Mouse (Mus musculus) kidney, adult 18-20 months (tissue): ENCODE data around the gene Rab11fip3.

ENCODE experiments used
- DNase-seq: peaks from one replicate; pipeline ENCODE4 v3.0.0; 2021

The Rab11fip3 gene

DNA sequence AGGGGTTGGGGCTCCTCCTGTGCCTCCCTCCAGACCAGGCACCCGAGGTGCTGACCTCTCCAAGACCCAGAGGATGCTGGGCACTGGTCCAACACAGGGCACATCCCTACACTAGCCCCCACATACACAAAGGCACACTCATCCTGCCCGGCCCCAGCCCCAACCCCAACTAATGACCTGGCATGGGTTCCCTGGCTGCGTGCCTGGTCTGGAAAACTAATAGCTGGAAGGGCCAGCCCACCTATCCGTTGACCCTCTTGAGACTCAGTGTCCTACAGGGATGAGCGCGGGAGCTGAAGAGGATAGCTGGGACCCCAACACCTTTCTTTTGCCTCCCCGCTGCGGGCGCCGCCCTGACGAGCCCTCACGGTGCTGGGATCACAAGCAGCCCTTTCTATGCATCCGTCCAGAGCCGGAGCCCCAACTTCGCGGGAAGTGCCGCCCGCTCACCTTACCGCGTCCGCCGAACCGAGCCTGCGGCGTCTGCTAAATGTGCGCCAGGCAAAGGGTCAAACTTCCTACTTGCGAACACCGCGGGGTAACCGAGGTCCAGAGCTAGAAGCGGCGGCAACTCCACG is 118.0 kb downstream of the Rab11fip3 start:
- DNase-seq = peak; percentile 45

DNA sequence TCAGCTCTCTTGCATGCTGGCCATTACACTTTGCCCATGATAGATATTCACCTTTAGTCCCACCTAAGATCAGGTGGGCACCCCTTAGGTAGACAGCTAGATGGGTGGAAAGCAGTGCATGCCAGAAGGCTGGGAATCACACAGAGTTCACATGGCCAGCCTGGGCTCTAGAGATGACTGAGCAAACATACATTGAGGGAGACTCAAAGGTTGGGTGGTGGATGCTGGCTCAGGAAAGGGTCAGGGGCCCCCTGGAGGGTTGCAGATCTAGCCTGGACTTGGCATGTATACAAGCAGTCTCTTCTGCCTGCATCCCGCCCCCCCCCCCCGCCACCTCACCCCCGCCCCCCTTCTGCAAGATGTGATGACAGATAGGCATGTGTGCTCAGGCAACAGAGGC is 118.6 kb downstream of the Rab11fip3 start:
- DNase-seq = no peak

DNA sequence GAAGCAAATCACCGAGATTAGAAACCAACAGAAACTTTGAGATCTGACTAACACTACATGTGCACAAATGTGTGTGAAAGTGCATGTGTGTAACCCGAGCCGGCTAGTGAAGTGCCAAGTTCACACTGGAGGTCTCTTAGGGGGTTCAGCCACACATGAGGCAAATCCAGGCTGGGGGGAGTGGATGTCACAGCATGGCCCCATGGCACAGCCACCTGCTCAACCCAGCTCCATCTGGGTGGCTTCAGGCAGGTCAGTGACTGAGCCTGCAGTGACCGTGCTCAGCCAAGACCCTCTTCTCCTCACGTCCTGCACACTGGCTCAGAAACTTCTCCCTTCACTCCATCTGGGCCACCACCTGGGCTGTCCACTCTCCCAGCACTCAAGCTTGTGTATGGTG is 119.4 kb downstream of the Rab11fip3 start:
- DNase-seq = no peak

DNA sequence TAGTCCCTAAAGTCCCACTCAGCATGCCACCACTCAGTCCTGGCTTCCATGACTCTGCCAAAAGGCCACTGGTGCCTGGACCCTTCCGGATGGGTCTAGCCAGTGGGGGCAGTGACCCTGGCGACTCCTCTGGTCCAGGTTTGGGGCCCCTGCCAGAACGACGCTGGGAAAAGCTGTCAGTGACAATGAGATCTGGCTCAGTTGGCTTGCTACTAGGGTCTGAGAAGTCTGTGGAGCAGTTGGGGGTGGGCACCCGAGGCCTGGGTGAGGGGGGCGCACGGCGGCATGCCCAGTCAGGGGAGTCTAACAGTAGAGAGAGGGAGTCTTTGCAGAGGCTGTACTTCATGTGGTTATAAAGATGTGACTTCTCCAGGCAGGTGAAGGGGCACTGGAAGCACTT is 121.3 kb downstream of the Rab11fip3 start:
- no peak for DNase-seq

DNA sequence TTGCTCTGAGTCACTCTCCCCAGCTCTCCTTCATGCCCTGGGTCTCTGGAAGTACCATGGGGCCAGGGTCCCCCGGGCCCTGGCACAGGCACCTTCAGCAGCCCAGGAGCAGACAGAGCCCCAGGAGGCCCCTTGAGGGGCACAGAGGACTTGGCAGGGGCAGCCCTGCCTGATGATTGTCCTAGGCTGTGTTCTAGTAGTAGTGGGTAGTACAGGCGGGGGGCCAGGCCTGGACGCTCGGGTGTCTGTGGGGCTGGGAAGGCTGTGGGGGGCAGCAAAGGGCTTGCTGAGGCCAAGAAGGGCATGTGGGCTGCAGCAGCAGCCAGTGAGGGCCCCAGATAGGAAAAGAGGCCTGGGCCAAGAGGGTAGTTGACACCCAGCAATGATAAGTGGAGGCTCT is 121.8 kb downstream of the Rab11fip3 start:
- DNase-seq = no peak

DNA sequence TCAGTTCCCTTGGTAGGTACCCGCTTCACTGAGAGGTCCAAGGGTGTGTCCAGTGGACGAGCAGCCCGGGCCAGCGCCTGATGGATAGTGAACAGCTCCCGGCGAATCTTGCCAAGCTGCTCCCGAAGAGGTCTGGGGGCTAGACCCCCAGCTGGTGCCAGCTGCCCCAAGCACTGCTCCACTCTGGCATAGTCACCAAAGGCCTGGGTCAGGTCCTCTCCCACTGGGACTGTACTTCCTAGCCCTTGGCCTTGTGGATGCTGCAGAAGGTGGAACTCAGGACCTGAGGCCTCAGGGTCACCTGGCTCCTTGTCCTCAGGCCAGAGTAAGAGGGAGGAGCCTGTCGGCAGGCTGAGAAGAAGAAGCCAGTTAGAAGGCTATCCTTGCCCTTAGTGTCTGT is 122.5 kb downstream of the Rab11fip3 start:
- DNase-seq = no peak

DNA sequence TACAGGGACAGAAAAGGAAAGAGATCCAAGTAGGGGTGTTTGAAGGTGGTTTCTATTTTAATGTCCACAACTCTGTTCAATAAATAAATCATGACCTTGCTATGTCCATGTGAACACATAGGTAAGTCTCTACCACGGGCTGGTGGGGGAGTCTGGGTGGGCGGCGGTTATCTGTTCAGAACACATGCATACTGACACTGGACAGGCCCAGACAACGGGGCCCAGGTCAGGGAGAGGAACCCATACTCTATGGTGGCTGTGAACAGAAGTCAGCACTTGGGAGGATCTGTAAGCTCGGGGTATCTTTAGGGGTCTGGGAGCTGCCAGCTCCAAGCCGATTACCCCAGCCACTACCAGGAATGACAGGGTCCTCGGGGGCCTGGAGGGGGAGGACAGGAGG is 123.0 kb downstream of the Rab11fip3 start:
- DNase-seq = no peak

DNA sequence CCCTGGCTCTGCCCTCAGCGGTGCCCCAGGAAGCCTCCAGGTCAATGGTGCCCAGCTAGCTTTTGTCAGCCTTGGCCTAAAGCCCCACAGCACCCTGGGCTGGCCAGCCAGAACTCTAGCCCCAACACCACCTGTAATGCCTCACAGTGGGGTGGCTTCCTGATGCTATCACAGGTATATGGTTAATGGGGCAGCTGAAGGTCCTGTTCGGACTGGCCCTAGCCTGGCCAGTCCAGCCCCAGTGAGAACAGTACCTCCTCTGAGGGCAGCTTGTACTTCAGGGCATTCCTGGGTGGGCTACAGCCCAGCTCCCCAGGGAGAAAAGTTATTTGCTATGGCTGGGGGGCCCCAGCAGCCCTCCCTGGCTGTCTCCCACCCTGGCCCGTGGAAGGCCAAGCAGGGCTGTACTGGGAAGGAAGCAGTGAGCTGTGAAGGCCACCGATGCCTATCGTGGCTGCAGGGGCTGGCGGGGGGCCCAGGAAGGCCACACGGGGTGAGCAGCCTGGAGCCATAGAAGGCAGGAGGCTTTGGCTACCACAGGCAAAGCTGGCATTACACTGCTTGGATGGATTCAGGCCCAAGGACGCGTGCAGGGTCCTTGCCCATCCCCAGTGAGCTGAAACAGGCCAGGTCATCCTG is 123.7 kb downstream of the Rab11fip3 start:
- peak; percentile 68 for DNase-seq

DNA sequence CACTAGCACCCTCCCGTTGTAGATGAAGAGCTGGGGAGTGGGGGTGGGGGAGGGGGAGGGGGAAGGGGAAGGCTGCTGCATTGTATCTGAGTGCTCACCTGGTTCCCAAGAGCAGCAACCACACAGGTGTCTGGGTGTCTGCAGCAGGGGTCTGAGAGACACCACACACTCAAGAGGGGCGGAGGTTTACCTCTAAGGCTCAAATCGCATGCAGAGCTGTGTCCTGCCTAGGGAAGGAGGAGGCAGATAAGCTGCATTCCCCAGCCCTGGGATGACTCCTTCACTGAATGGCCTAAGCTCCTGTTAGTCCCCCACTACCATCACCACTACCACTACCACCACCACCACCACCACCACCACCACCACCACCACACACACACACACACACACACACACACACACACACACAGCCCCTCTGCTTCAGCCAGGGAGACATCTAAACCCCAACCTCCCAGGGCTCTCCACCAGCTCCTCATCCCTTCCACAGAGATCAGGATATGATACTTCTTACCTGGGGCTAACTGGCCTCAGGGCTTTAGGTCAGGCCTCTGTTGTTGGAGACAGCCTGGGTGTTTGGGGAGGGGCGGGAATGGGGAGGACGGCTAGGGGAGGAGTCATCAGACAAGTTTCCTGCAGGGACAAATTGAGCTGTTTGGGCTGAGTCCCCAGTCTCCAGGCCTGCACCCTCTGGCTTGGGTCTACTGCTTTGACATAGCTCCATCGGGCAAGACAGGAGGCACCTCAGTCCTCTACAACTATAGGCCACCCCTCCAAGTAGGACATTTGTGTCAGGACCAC is 124.8 kb downstream of the Rab11fip3 start, which contains the start of the genes Pigq and Nhlrc4:
Gene Pigq (minus strand): TSS at position 571 of the 798 bp plus-strand sequence.
Gene Nhlrc4 (minus strand): TSS at position 596 of the 798 bp plus-strand sequence.
- DNase-seq = no peak

DNA sequence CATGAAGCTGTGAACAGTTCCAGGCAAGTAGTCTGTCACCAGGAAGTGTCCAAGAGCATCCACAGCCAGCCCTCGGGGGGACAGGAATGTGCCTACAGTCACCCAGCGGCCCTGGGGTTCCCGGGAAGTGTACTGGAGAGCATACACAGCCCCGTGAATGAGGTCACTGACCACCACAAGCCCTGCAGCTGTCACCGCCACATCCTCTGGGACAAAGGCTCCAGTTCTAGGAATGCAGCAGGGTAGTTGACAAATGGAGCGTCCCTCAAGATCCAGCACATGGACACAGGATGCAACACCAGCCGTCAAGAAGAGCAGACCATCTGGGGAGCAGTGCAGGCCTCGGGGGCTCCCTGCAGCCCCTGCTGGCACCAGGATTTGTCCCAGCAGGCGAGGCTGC is 125.6 kb downstream of the Rab11fip3 start:
- no peak for DNase-seq

DNA sequence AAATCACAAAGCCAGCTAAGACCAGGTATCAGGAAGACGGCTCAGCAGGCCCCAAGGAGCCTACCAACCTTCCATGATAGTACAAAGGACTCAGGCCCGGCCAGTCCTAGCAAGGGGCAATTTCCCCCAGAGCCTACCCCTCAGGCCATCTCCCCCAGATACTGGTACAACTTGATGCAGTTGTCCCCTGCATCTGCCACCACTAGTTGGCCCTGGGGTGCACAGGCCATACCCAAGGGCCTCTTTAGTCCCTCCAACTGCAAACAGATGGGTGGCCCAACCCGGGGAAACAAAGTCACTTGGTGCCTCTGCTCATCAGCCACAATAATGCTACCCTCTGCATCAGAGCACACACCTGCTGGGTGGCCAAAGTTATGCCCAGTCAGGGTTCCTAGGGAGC is 126.1 kb downstream of the Rab11fip3 start:
- no peak for DNase-seq

DNA sequence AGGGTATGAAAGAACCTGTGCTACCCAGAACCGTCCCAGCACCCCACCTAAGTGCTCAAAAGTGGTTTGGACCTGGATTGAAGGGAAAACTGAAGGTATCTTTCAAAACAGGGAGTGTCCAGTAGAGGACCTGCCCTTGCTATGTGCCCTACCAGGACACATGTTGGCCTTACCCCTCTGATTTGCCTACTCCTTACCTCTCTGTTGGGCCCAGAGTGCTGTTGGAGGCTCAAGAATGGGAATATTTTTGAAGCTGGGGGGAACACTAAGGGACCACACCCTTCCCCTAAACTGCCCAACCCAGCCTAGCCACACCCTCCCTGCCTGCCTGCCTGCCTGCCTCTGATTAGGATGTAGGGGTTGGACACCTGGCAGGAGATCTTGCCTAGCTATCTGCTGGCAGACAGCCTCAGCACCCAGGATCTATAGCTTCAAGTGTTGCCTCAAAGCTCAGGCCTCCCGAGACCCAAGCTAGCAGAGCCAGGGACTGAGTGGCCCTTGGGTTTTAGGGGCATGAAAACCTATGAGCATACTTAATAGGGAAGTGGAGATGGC is 126.7 kb downstream of the Rab11fip3 start:
- DNase-seq = no peak

DNA sequence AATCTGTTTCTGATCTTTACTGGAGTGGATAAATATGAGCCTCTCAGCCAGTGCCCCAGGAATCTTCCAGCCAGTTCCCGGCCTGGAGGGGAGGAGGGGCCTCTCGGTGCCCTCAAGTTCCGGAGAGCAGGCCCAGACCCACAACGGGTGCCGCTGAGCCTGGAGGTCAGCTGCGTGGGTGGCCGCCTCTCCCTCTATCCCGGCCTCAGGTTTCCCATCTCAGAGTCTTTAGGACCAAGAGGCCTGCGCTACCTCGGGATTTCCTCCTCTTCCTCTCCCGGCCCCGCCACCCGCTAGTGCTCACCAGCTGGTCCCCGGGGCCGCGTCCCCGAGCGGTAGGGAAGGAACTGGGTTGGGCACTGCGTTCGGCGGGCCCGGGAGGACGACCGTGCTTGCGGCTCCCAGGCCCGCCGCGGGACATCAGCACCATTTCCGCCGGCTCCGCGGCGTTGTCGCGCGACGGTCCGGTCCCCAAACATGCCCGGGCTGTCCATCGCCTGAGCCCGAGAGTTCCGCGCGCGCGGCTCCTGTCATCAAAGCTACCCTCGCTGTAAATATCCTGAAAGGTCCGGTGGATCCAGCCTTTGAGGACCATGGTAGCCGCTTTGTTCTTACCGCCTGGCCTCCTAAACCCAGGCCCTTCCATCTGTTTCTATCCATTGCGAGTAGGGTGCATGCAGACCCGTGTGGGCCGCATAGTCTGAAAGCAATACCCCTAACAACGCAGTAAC is 127.7 kb downstream of the Rab11fip3 start:
- DNase-seq = peak; percentile 85
